Mouse (Mus musculus) testis, adult 2 months (tissue): ENCODE measurements around the gene Sdk2.

Experiments
- CTCF ChIP-seq: fragments of 200-500 bp; IDR thresholded peaks from 2 replicates; pipeline ENCODE4 v1.5.1; 2012; ENCODE audit warnings: low read depth, mild to moderate bottlenecking, inconsistent platforms, low read length, moderate library complexity; ENCODE audit not compliant: control insufficient read depth, insufficient read depth, insufficient replicate concordance
- POLR2A ChIP-seq: fragments of 200-500 bp; IDR thresholded peaks from 2 replicates; pipeline ENCODE4 v1.6.1; 2012; ENCODE audit warnings: low read depth, mild to moderate bottlenecking, inconsistent platforms, low read length, moderate library complexity; ENCODE audit not compliant: control insufficient read depth

GRCm38 (mm10) chr11:113998702-113999101 lies 68.1 kb downstream of the Sdk2 start:
- TF ChIP-seq CTCF (no peak), POLR2A (no peak)
